Mouse (Mus musculus) layer of hippocampus, adult 9-11 months (tissue): ENCODE results near the gene Cyth3.
A peak's percentile ranks its signal among the peaks of the same experiment; 100 is the strongest.

Source experiments
- DNase-seq: peaks from one replicate; pipeline ENCODE4 v3.0.0; 2022

The Cyth3 gene

DNA sequence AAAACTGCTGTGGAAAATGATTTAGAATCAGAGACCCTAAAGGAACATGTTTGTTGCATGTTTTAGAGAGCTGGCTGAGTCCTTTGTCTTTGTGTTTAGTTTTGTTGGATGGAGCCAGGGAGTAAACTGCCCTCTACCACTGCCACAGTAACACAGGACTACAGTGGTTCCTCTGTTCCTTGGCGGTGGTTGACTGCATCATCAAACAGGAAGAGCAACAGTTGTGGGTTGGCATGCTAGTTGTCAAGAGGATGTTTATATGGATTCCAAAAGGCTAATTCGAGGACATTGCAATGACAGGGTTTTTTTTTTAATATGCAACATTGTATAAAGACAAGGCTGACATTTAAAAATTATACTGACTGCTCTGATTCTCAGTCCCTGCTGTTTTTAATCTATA, 47.6 kb downstream of the Cyth3 start:
- DNase-seq = no peak

DNA sequence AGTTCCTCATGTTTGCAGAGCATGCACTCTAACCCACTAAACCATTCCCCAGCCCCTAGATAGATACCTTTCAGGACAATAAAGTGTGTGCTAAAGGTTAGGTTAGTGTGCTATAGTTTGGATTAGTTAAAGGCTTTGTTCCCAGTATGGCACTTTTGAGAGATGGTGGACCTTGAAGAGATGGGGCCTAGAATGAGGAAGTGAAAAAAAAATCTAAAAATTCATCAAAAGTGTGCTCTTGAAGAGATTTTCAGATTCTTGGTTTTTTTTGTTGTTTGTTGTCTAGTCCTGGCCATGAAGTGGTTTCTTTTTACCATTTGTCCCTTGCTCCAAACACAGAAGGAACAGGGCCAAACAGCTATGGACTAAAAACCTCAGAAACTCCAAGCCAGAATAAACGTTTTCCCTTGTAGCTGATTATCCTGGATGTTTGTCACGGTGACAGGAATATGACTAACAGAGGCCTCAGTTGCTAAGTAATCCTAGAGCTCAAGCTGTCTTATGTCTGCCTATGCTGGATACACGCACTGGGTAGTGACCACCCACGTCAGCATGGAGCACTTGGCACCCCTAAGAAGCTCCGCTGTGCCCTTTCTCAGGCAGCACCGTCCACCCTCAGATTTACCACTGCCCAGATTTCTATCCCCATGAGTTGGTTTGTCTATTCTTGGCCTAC, 48.6 kb downstream of the Cyth3 start:
- peak; percentile 54 for DNase-seq

DNA sequence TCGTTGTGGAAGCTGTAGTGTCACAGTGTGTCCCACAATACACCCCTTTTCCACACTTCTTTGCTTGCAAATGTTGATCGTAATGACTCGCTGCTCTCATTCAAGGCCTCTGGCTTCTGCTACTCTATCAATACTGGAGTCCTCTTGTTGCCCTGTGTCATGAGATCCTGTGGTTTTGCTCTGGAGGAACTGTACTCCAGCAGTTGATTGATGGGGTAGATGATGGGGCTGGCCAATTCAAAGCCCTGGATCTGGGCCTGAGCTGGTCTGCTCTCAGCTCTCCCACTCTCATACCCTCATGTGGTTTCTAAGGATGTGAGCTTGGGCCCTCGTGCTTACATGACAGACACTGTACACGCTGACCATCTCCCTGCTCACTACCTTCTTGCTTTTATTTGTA, 52.3 kb downstream of the Cyth3 start:
- no peak for DNase-seq

DNA sequence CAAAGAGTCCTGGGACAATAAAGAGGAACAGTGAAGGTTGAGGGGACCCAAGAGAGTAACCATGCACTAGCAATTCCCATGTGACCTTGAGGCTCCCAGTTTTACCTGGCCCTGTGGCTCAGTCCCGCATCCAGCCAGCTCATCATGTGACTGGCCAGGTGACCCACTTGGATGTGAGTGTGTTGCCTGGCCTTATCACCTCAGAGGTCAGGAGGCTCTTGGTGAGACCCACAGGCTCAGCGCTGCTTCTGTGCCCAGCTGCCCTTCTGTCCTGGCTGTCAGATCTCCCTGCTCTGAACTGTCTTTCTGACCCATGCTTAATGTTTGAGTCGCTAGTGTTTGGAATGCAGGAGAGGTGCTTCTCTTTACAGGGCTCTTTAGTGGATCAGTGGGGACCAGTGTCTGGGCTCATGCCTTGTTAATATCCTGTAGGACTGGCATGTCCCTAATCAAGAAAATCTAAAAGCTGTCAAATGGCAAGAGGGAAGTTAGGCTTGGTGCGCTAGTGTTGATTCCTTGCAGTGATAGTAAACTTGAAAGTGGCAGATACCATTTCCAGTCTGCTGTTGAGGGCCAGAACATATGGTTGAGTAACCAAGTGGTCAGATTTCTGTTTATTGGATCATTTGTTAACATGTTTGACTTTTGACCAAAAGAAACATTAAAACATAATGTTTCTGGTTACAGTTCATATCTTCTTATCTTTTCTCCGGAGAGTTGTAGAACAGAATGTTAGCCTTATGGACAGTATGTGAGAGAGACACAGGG, 54.2 kb downstream of the Cyth3 start:
- no peak for DNase-seq

DNA sequence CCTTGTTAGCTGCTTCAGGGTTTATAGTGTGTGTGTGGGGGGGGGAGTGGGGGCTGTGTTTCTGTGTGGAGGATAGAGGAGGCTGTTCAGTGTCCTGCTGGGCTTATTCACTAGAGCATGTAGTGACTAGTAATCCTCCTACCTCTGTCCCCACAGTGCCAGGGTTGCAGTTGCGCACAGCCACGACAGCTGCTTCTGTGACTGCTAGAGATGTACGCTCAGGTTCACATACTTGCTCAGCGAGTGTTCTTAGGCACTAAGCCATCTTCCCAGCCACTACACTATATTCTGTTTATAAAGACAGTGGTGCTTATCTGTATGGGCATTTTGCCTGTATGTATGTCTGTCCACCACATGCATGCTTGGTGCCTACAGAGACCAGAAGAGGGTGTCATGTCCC, 55.1 kb downstream of the Cyth3 start:
- DNase-seq = no peak

DNA sequence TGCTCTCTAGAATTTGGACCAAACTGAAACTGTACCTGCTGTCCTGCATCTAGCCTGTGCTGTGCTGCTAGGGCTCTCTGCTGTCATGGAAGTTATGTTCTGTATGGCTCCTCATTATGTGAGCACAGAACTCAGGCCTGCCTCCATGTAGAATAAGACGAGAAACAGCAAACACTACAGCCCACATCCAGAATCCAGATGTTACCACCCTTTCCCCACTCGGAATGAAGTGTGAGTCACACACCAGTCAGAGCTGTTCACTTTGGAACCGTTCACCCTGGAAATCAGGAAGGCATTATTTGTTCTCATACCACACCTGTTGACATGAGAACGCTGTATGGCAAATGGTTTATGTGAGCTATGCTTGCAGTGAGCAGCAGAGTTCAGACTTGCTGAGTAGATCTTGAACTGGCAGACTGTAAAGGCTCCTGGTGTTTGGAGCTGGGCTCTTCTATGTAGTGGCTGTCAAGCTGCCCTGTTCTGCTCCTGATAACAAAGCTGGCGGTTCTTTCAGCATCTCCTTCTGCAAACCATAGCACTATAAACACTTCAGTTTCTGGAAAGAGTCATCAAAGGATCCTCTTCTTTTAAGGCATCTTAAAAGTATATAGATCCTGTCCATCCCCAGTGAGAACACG, 56.5 kb downstream of the Cyth3 start:
- no peak for DNase-seq

DNA sequence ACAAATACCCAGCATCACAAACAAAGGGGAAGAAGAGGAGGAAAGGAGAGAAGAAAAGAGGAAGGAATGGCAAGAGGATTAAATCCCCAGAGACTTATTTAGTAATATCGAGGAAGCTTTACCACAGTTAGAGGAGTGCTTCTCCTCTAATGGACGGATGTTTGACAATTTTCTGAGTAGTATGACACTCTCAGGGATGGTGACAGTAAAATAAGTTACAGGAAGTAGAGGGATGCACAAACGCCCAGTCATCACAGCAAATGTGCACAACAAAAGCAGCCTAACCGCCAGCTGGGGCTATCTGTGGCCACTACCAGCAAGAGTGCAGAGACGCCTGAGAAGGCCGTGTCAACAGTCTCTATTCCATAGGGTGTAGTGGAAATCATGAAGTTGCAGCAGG, 57.4 kb downstream of the Cyth3 start:
- DNase-seq = no peak

DNA sequence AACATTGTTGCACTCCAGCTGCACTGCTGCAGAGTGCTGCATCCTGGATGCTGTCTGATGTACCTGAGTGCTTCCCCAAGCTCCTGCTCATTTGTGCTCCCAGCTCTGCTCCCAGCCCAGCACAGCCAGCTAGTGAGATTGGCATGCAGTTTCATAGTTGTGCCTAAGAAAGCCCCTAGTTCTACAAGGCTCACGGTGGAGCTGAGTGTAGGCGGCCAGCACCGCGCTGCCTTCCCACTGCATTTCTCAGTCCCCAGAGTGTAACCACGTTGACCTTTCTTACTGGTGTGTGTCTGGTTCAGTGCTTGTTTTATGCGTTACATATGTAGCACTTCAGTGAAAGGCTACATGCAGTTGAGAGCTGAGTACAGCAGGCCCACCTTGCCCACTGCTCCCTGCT, 61.4 kb downstream of the Cyth3 start:
- DNase-seq = no peak

DNA sequence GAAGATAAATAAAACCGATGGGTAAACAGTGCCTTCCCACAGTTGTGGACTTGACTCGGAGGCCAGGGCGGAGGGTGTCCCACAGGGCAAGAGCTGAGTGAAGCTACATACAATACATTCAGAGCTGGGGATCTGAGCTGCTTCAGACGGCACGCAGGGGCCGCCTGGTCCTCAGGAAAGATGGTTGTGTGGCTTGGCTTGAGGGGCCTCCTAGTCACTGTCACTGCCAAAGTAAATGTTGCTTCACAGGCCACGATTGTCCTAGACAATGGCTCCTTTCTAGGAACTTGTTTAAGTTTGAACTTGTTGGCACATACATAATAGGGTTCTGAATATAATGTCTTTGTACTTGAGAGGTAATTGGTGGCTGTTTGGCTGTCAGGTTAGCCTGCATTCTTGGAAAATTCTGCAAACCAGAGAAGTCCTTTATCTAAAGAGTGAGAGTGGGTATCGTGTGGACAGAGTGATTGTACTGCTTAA, 62.7 kb downstream of the Cyth3 start:
- DNase-seq = no peak

DNA sequence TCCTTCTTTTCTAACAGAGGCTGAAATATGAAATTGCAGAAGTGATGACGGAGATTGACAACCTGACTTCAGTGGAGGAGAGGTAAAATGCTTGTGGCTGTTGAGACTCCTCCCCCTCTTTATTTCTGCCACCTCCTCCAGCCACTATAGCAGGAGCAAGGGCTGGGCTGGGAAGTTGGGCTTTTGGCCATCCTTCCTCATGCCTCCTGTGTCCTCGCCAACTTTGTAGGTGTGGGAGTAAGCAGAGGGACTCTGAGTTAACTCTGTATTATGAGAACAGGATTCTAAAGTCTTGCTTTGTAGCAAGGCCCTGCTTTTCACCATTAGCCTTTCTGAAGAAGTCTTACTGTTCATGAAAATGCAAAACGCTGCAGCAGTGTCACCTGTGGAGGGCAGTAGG, 64.2 kb downstream of the Cyth3 start:
- no peak for DNase-seq

DNA sequence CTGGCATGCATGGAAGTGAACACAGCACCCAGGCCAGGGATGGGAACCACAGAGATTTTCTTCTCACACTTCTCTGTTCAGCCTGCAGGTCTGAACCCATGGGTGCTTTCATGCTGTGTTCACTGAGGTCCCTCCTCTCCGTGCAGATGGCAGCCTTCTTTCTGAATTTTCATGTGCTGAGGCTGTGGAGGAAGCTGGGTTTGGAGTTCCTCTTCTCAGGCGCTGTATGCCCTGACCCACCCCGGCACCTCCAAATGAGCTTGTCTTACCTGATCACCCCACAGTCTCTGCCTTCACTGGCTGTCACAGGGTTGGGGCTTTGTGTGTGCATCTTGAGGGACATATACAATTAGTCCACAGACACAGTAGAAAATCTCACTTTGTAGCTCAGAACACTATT, 65.3 kb downstream of the Cyth3 start:
- no peak for DNase-seq

DNA sequence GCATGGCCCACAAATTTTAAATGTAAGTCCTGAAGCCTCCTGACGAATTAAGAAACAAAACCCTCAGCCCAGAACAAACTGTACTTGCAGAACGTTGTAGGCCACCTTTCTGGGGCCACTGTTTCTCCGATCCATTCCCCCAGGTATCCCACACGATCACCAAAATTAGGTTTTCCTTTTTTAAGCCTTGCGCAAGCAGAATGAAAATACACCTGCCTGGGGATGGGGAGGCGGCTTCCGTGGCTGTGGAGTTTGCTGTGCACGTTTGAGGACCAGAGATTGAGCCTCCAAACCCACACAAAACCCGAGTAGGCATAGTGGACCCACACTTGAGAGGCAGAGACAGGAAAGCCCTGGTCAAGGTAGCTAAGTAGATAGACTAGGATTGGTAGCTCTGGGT, 68.1 kb downstream of the Cyth3 start:
- DNase-seq = no peak

DNA sequence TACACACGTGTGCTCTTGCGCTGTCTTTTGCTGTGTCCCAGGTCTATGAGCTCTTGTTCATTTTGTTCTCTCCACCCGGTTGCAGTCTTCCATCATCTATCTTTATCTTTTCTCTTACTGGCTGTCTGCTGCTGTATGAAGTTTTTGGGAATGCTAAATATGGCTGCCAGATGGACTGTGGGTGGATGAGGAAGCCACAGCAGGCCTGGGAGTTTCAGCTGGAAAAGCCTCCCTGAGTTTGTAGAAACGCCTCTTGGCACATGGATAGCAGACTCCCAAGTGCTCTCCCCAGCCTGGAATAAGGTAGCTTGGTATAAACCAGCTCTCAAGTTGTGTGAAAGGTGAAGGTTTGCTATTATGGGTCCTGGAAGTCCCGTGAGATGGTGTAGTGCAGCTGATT, 68.7 kb downstream of the Cyth3 start:
- DNase-seq = peak; percentile 91

DNA sequence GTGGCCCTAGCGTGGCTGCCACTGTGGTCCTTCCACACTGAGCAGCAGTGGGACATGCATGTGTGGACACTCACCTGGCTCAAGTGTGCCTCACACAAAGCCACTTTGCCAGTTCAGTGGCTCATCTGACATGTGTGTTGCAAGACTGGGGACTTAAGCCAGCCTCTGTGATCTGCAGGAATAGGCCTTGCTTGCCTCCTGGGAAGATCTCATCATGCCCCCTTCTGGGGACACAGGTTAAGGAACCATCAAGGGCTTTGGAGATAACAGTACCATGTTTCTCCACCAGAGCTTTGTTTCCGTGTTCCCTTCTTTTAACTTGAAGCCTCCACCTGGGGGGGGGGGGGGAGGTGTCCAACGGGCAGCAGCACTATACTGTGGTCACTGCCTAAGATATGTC, 74.1 kb downstream of the Cyth3 start:
- DNase-seq = no peak

DNA sequence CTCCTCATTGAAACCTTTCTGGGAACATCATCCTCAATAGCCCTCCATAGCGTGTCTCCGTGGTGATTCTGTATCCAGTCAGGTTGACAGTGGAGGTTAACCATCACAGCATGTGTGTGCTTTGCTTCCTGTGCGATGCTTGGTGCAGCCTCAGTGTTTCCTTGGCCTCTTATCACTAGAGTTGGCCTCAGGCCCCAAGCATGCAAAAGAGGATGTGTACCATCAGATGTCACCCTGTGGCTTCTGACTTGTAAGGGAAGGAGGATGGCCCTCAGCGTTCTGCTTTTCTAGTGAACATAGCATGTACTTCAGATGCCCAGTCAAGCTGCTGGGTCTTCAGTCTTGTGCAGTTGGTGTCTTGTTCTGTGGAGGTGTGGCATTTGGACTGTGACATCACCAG, 76.2 kb downstream of the Cyth3 start:
- no peak for DNase-seq

DNA sequence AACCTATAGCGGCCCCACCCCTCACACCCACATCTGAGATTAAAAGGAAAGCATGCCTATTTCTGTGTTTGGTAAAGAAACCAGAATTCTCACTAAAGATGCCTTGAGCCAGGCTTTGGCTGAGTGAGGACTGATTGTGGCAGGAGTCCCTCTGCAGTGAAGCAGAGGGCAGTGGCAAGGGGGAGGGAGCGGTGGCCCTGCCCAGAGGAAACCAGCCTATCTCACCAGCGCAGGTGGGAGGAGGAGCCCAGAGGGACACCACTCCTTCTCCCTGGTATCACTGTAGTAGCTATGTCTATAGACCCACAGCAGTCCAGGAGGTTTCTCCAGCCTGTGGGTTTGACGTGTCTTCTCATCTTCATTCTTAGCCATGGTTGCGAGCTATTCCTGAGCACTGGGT, 78.0 kb downstream of the Cyth3 start:
- DNase-seq = no peak

DNA sequence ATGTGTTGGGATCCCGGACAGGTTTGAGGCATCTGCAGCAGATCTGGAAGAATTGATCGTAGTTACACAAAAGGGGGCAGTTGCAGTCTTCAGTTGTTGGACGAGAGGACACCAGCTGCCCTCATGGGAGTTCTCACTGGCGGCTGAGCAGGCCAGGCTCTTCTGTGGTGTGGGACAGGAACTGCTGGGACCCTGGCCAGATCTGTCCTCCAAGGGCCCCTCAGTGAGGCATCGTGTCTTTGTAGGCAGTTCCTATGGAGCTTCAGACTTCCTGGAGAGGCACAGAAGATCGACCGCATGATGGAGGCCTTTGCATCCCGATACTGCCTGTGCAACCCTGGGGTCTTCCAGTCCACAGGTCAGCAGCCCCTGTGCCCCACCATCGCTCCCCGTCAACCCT, 78.8 kb downstream of the Cyth3 start:
- no peak for DNase-seq

DNA sequence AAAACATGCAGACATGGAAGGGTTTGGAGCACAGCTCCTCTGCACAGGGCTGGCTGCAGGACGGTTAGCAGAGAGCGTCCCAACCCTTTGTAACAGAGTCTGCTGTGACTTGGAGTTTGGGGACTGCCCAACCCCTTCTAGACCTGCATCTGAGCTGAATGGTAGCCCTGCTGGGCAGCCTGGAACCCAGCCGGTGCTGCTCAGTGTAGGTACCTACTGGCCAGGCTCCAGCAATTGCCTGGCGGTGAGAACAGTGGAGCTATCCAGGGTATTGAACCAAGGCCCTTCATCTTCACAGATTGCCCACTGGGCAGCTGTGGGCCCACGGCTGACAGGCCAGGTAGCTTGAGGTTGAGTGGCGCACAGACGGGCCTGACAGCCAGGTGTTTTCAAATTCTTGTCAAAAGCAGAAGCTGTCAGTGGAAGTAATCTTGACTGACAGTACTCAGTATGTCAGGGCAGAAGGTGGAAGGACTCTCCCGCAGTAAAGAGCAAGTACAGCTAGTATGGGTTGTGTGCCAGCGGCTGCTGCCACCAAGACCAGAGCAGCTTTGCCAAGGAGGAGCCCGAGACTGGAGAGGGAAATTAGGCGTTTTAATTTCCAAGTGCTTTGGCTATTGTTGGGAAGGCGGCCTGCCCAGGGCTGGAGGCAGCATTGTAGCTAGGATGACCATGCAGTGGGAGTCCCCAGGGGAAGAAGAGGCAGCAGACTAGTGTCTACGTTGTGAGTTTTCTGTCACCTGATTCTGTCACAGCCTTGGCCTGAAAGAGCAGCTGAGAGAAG, 82.8 kb downstream of the Cyth3 start:
- no peak for DNase-seq

DNA sequence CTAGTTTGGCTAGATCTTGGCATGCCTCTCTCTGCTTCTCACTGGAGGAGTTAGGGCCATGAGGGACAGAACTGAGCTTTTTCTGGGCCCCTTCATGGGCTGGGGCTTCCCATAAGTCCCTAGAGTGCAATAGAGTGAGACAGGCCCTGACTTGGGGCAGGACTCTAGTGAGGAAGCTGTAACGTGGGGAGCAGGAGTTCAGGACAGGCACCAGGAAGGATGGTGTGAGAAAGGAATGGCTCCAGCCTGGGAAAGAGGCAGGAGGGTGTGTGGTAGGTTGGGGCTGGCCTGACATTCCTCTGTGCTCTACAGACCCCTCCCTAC, 83.4 kb downstream of the Cyth3 start:
- DNase-seq = no peak

DNA sequence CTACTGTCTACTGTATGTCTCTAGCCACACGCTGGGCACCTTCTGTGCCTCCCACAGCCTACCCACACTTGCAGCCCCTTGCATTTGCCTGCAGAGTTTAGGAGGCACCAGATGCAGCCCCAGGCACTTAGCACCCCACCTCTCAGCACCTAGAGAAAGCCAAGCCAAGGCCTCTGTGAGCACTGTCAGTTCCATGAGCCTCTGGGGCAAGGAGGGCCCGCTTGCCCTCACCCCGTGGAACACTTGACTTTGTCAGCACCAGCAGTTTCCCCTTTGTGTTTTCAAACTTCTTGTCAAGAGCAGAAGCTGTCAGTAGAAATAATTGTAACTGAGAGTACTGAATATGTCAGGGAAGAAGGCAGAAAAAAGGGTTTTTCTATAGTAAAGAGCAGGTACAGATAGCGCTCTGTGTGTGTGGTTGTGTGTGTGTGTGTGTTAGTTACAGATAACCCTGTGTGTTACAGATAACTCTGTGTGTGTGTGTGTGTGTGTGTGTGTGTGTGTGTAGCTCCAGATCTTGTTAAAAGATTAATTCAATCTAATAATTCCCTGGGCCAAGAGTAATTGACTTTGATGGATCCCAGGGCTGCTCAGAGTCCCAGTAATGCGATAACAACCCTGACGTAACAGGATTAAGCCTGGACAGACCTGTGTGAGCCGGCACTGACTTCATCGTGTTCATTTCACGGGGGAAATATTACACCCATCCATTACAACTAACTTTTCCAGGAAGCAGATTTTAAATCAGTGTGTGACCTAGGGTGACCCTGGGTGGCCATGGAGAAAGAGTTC, 84.0 kb downstream of the Cyth3 start:
- no peak for DNase-seq

DNA sequence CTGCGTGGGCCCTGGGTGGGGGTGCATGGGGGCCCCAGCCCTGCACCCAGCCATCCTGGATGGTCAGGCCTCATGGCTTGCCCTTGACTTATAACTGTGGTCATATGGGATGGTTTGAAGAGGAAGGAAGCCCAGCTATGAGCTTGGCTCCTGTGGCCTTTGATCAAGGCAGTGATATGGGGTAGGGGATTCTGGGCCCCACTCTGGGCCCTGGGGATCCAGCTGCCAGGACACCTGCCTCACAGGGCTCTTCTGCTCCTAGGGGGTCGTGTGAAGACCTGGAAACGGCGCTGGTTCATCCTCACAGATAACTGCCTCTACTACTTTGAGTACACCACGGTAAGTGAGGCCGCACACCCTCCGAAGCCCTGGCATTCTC, 84.6 kb downstream of the Cyth3 start:
- DNase-seq = no peak

DNA sequence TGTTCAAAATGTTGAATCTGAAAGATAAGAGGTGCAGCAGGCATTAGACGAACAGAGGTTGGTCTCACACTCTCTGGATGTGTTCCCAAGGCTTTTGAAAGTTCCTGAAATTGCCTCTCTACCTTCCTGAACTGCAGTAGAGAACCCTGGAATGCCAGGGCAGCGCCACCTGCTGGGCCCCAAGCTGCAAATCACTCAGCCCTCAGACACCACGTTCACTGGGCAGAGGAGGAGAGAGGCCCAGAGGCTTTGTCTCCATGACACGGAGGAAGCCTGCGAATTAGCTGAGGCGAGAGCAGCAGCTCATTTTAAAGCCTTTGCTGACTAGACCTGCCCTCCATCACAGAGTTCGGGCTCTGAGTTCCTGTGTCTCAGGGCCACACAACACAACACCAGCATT, 89.1 kb downstream of the Cyth3 start:
- DNase-seq = peak; percentile 51
